Mouse (Mus musculus): Measurements from ENCODE around the gene Irf2bpl.

Irf2bpl gene

GRCm38 (mm10) chr12:86898448-86898847 lies 13.8 kb upstream of the Irf2bpl start:
- DNase-seq (ENCODE audit: low read depth): no peak

- DNase-seq (ENCODE audit: low read depth): no peak
Measured at GRCm38 (mm10) chr12:86897769-86898273, 13.2 kb upstream of the Irf2bpl start.

DNA sequence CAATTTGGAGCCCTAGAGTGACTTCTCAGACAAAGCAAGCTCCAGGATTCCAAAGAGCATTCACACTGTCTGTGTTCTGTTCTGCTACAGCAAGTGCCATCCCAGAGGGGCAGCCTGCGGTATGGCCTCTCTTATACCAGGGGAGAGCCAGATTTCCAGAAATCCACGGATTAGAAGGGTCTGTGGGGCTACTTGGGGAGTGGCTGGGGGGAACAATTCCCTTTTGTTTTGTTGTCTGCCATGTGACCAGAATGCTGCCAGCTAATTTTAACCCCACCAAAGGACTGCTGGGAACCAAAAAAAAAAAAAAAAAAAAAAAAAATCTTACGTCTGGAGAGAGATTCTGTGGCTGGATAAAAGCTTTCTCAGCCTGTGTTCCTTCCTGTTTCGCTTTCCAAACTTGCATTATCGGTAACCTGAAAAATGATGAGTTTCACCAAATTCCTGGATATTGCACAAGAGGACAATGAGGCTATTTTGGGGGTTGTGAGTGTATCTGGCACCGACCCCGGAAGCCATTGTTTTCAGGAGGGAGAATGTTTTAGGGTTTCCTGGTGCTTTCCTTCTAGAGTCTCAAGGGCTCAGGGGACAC lies 12.4 kb upstream of the Irf2bpl start:
- DNase-seq (ENCODE audit: low read depth): no peak

GRCm38 (mm10) chr12:86896441-86896890 lies 11.9 kb upstream of the Irf2bpl start:
- DNase-seq (ENCODE audit: low read depth): peak; percentile 91

GRCm38 (mm10) chr12:86895703-86896409 lies 11.3 kb upstream of the Irf2bpl start:
- no peak for DNase-seq (ENCODE audit: low read depth)

- peak; percentile 85 for DNase-seq (ENCODE audit: low read depth)
Measured at GRCm38 (mm10) chr12:86894841-86895428, 10.3 kb upstream of the Irf2bpl start.

DNA sequence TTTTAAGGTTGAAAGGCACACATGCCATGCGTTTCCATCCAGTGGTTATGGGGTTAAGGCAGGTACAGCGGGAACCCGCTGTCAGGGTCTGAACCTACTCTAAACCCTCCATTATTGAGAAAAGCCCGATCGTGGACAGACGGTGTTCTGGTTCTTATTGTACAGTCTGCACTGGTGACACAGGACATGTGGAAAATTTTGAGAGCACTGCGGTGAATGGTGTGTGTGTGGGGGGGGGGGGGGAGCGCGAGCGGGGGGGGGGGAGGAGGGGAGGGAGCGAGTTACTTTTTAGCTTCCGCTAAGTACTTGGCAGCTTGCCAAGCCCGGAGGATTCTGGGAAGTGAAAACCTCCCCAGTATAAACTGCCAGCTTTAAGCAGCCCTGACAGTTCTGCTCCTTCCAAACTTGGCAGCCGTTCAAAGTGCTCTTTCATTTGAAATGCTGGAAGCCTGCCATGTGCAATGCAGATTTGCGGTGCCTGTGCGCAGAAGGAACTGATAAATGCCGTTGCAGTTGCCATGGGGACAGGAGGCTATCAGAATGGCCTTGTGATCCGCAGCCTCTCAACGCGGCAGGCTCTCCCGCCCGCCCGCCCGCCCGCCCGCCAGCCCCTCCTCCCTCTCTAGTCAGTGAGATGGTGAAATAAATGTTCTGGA lies 9.7 kb upstream of the Irf2bpl start:
- DNase-seq (ENCODE audit: low read depth): peak; percentile 93

DNA sequence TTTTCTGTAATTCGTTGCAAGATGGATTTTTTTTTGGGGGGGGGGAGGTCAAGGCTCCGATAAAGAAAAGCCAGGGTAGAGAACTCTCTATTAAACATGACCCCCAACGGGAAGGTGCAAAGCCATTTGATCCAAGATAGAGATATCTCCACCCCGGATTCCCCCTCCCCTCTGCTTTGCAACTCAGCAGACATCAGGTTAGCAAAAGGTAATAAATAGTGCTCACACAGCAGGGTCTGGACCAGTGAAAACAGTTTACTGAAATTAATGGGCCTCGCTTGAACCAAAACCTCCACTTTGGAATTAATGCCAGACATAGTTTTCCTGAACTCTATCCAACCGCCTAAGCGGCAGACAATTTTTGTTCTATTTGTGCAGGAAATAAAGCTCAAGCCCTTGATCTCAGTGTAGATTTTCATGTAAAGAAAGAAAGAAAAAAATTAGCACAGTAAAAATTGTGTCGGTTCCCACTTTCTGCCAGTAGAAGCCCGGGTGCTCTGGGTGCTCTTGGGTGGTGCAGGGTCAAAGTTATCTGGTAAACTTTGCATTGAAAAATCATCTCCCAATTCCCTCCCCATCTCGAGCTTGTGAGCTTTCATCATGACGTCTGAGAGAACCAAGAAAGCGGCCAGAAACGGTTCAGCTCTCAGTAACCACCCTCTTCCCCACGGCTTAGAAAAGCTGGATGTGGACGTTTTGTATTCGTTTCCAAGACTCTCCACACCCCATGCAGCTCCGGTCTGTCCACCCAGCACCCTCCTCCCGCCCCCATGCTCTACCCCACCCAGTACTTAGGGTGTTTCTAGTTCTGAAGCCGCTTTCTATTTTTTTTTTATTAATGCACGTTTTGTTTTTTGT lies 9.0 kb upstream of the Irf2bpl start:
- peak; percentile 58 for DNase-seq (ENCODE audit: low read depth)

DNA sequence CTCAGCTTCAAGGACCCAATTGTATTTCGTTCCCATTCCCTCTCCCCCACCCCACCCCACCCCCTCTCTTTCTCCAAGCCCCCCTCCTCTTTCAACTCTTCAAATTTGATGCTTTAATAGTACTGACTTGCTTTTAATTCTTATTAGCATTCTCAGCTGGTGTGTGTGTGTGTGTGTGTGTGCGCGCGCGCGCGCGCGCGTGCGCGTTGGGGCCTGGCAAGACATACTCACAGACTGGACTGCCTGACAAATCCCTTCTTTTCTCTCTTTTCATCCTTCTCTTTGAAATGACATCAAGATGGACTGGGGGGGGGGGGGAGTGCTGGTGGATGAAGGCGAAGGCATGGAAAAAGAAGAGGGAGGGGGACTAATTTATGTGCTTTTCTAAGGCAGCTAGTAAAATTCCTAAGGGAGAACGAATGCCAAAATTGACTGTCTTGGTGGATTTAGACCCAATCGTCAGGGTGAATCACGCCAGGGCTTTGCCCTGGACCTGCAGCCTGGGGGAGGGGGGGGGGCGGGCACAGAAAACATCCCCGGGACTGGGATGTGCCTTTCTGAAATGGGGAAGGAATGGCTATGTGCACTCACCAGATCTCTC lies 8.2 kb upstream of the Irf2bpl start:
- DNase-seq (ENCODE audit: low read depth): no peak

- peak; percentile 82 for DNase-seq (ENCODE audit: low read depth)
Measured at GRCm38 (mm10) chr12:86891786-86892702, 7.4 kb upstream of the Irf2bpl start.

DNA sequence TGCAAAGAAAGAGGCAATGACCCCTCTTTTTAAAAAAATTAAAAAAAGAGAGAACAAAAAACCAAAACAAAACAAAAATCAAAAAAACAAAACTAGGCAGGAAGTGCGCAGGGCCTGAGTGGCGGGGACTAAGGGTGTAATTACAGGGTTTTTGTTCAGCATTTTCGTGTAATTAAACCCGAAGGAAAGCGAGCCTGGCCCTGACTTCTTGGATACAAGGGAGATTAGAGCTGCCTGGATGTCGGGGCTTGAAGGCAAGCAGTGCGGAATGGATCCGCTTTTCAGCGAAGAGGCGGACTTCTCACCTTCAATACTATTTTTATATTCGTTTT lies 6.8 kb upstream of the Irf2bpl start:
- DNase-seq (ENCODE audit: low read depth): no peak

DNA sequence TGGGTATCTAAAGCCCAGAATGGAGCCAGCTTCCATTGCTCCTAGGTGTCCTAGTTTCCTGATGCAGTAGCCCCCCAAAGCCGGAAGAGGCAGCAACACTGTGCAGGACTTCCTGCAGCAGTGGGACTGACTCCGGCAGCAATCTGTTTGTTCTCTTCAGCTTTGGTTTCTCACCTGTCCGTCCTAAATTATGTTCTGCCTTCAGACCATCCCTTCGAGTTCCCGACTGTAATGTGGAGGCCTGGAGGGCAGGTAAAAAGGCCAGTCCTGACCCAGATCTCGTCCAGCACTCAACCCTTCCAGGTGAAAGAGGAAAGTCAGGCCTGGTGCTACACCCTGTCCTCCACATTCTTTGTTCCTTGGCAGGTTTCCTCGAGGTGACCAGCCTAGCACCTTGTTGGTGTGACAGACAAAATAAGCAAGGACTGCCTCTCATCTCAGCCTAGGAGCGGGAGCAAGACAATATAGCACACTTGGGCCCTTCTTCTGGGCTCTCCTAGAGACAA lies 6.3 kb upstream of the Irf2bpl start:
- DNase-seq (ENCODE audit: low read depth): no peak

- DNase-seq (ENCODE audit: low read depth): no peak
Measured at GRCm38 (mm10) chr12:86890091-86890720, 5.6 kb upstream of the Irf2bpl start.

DNA sequence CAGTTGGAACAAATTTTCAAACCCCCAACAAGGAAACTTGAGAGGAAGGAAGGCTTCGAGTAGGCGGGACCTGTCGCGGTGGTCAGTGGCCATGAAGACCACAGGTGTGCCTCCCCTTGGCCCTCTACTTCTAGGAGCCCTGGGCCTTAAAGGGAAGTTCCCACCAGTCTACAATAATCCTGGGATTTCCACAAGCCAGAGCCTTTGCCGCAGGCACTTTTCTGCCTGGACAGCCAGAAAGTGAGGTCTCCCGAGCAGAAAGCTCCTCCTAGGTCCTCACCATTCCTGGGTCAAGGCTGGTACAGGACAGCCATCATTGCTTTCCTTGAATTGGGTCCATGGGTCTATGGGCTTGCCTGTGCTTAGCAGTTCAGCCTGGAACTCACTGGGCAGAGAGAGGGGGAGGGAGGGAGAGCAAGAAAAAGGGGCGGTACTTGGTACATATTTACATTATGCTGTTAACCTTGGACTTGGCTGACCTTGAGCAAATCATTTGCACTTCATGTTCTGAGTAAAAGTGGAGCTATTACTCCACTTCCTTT lies 4.6 kb upstream of the Irf2bpl start:
- no peak for DNase-seq (ENCODE audit: low read depth)

GRCm38 (mm10) chr12:86888130-86889069 lies 3.8 kb upstream of the Irf2bpl start:
- DNase-seq (ENCODE audit: low read depth): peak; percentile 84

DNA sequence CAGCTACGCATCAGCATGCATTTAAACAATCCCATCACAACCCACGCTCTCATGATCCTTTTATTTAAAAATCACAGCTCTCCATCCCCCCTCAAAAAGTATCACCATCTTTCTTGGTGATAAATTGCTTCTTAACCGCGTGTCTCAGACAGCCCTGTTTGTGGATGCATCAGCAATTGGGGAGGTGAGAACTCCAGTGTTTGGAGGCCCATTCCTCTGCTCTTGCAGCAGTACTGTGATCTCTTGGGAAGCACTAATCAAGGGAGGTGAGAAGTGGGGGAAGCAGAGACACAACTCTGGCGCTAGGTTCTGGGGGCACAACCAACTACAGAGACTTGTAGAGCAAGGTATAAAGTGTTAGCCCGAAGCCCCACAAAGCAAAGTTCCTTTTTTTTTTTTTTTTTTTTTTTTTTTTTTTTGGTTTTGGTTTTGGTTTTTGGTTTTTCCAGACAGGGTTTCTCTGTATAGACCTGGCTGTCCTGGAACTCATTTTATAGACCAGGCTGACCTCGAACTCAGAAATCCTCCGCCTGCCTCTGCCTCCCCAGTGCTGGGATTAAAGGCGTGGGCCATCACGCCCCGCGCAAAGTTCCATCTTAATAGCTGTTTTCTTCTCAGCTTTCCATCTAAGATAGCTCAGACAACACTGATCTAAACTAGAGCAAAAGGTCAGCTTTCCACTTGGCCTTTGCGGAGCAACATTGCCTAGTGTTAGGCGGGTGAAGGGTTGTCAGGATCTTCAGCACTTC lies 3.0 kb upstream of the Irf2bpl start:
- DNase-seq (ENCODE audit: low read depth): no peak

DNA sequence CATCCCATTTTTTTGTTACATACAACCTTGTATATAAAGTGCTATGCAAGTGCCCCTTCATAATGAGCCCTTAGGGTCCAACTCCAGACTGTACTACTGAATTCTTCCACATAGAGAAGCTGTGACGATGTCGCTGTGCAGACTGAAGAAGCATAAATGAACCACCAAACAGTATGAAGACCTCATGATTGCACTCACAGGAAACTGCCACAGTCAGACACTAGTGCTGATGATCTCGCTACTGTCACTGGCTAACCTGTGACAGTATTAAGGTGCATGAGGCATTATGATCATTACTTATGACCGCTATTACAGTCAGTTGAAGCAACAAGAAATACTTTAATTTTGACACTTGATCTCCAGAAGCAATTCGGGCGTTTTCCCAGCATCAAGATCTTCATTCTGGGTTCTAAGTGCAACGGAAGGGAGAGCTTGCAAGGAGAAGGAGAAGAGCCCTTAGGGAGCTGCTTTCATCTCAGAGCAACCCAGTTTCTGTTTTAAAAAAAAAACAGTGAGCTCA lies 1.9 kb upstream of the Irf2bpl start:
- no peak for DNase-seq (ENCODE audit: low read depth)

Measured in fibroblast of lung, adult 2 months (primary cell).